ENCODE assay signal across 8 mouse cellular contexts in the genomic region with DNA sequence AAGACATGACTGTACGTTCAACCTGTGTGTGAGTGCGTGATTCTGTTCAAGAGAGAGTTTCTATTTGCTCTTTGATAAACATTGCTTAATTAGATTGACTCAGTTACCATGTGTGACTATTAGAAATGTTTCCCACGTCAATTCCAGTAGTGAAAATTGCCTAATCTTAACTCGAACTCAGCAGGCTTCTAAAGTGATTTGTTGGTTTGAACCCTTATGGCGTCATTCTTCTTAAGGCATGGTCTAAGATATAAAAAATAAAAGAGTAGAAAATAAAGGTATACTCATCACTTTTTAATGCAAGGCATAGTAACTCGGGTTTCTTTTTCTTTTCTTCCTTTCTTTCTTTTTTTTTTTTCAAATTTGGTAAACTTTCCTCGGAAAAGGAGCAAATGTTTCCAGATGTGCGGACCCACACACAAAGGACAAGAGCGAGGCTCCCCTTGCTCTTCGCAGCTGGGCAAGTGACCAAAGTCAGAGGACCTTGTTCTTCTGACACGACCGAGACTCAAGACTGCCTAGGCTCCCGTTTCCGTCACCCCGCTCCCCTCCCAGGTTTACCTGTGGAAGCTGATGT. TPM values are rescaled to one million over a fixed set of nuclear protein-coding genes. Genes with fewer than 3 reads are reported as not detected.
DNase-seq lines count a peak whose midpoint lies in the region; ATAC-seq and TF ChIP-seq lines count a peak whose summit lies in the region.

No protein-coding gene starts in this region.

- WGBS in kidney, embryonic 14.5 days = 2% methylated on average over 15 of the region's 15 CpGs
- WGBS in heart, postnatal 0 days = 1% methylated on average over 15 of the region's 15 CpGs

- H3K36me3 ChIP-seq in kidney, embryonic 14.5 days (ENCODE audit: control insufficient read depth, insufficient read depth, low read length) = no peaks in the 10 kb centered on the region; the same call in 1 of the 2 replicates
- 0 out of 2 replicates have a peak, but pooled peaks cover 3% of the 10 kb centered on the region for H3K36me3 ChIP-seq in heart, postnatal 0 days (replicated peaks; ENCODE audit: control insufficient read depth, insufficient read depth, low read length)

- H3K27ac ChIP-seq in kidney, embryonic 14.5 days (ENCODE audit: low read depth, low read length) = peak overlapping the region; percentile 95
- peak overlapping the region; percentile 85 for H3K27ac ChIP-seq in bone marrow macrophage, adult 2 months (ENCODE audit: insufficient read depth, low read depth, low read length)
- peak overlapping the region; percentile 99 for H3K27ac ChIP-seq in heart, postnatal 0 days (ENCODE audit: low read depth)

- peak overlapping the region; percentile 80 for H3K9ac ChIP-seq in kidney, embryonic 14.5 days (ENCODE audit: low read depth, low read length)
- peak overlapping the region; percentile 98 for H3K9ac ChIP-seq in heart, postnatal 0 days (replicated peaks; ENCODE audit: low read depth, low read length)

- no peak for TF ChIP-seq EP300 in heart, postnatal 0 days (IDR thresholded peaks at IDR 0.05; ENCODE audit: low read depth)

- no peak for DNase-seq in kidney, postnatal 36 days
- DNase-seq in heart, postnatal 0 days (ENCODE audit: low spot score) = peak; percentile 41
- peak; percentile 6 for DNase-seq in mesoderm, embryonic 11.5 days (ENCODE audit: low read depth, low spot score)
- DNase-seq in thymus, postnatal 0 days (ENCODE audit: low spot score) = no peak
- DNase-seq in left cerebral cortex, postnatal 25 days (ENCODE audit: low spot score in 2 of 2) = no peak
- no peak for DNase-seq in layer of hippocampus, postnatal 36 days

- H3K4me1 ChIP-seq in kidney, embryonic 14.5 days (ENCODE audit: control insufficient read depth, insufficient read depth, low read length) = peaks cover 23% of the 10 kb centered on the region
- H3K4me1 ChIP-seq in bone marrow macrophage, adult 2 months (ENCODE audit: control insufficient read depth, insufficient read depth, low read length) = peaks cover 18% of the 10 kb centered on the region
- H3K4me1 ChIP-seq in heart, postnatal 0 days (ENCODE audit: control insufficient read depth, insufficient read depth) = peaks cover 40% of the 10 kb centered on the region

- TF ChIP-seq POLR2A in bone marrow macrophage, adult 2 months (IDR thresholded peaks at IDR 0.05; ENCODE audit: borderline replicate concordance, low read depth, low read length) = no peak

- TF ChIP-seq CTCF in bone marrow macrophage, adult 2 months (IDR thresholded peaks at IDR 0.05; ENCODE audit: low read depth, low read length) = no peak
- TF ChIP-seq CTCF in heart, postnatal 0 days (IDR thresholded peaks at IDR 0.05; ENCODE audit: low read depth) = no peak

- no peak for ATAC-seq in kidney, embryonic 14.5 days (ENCODE audit: low FRiP score, low TSS enrichment)
- ATAC-seq in heart, postnatal 0 days (ENCODE audit: insufficient read depth, low read depth) = no peak

- H3K27me3 ChIP-seq in kidney, embryonic 14.5 days (ENCODE audit: control insufficient read depth, insufficient read depth, low read length) = no peaks in the 10 kb centered on the region
- H3K27me3 ChIP-seq in heart, postnatal 0 days (ENCODE audit: control insufficient read depth, insufficient read depth, low read length) = no peaks in the 10 kb centered on the region

- peak overlapping the region; percentile 95 for H3K4me3 ChIP-seq in kidney, embryonic 14.5 days (ENCODE audit: low read length)
- H3K4me3 ChIP-seq in bone marrow macrophage, adult 2 months (ENCODE audit: insufficient read depth, low read length) = peak overlapping the region; percentile 89
- H3K4me3 ChIP-seq in heart, postnatal 0 days (ENCODE audit: low read depth, low read length) = peak overlapping the region; percentile 98

- H3K4me2 ChIP-seq in kidney, embryonic 14.5 days (replicated peaks; ENCODE audit: low read depth, low read length) = peak overlapping the region; percentile 55
- H3K4me2 ChIP-seq in heart, postnatal 0 days (ENCODE audit: low read depth, low read length) = peak overlapping the region; percentile 68

- intact Hi-C loops in left cerebral cortex, postnatal 25 days (cut with DNase I) = loop anchor here (1.0 kb wide), 2 partner anchors 21 to 67 kb away; partner anchors contain the start of gene Tmem19

- no peaks in the 10 kb centered on the region for H3K9me3 ChIP-seq in kidney, embryonic 14.5 days (ENCODE audit: control insufficient read depth, low read length)
- H3K9me3 ChIP-seq in heart, postnatal 0 days (replicated peaks; ENCODE audit: control insufficient read depth, low read length) = no peaks in the 10 kb centered on the region

RNA-seq across cellular contexts. Expression of gene Thap2, which starts 0.5 kb away (rescaled TPM):
- 21.5 and 25.1 TPM in 2 replicates for polyA plus RNA-seq in kidney, embryonic 14.5 days (2014; fragmentation: Nextera tagmentation; extraction: Ambion mirVana)
- polyA plus RNA-seq in bone marrow macrophage, adult 2 months (2012; ENCODE audit: insufficient read depth, insufficient read length, missing spikeins) = 7.8 and 8.3 TPM in 2 replicates
- 4.0 and 11.1 TPM in 2 replicates for total RNA-seq in heart, postnatal 0 days (2014; rRNA removed; ENCODE audit: low replicate concordance)
- 8.9 and 12.1 TPM in 2 replicates for polyA plus RNA-seq in heart, postnatal 0 days (2015; fragmentation: Nextera tagmentation; extraction: Ambion mirVana)
- polyA plus RNA-seq in thymus, postnatal 0 days (2015; fragmentation: Nextera tagmentation; extraction: Ambion mirVana) = 22.8 and 26.4 TPM in 2 replicates
- 10 to 100 TPM; 13.5 to 14.1 TPM for total RNA-seq in left cerebral cortex, postnatal 25 days (2021)
- total RNA-seq in layer of hippocampus, postnatal 36 days (2021) = 10 to 100 TPM; 17.6 to 18.2 TPM

RNA-seq across cellular contexts. Expression of gene Zfc3h1, which starts 1.0 kb away (rescaled TPM):
- 29.2 and 31.1 TPM in 2 replicates for polyA plus RNA-seq in kidney, embryonic 14.5 days (2014; fragmentation: Nextera tagmentation; extraction: Ambion mirVana)
- polyA plus RNA-seq in bone marrow macrophage, adult 2 months (2012; ENCODE audit: insufficient read depth, insufficient read length, missing spikeins) = 91.6 and 110 TPM in 2 replicates
- total RNA-seq in heart, postnatal 0 days (2014; rRNA removed; ENCODE audit: low replicate concordance) = 14.1 and 26.5 TPM in 2 replicates
- polyA plus RNA-seq in heart, postnatal 0 days (2015; fragmentation: Nextera tagmentation; extraction: Ambion mirVana) = 5.1 and 5.3 TPM in 2 replicates
- polyA plus RNA-seq in thymus, postnatal 0 days (2015; fragmentation: Nextera tagmentation; extraction: Ambion mirVana) = 15.4 and 21.7 TPM in 2 replicates
- 10 to 100 TPM; 50.0 to 53.0 TPM for total RNA-seq in left cerebral cortex, postnatal 25 days (2021)
- 10 to 100 TPM; 52.3 to 60.6 TPM for total RNA-seq in layer of hippocampus, postnatal 36 days (2021)

RNA-seq across cellular contexts. Expression of gene Tmem19, which starts 21.4 kb away (rescaled TPM):
- 18.8 and 35.5 TPM in 2 replicates for polyA plus RNA-seq in kidney, embryonic 14.5 days (2014; fragmentation: Nextera tagmentation; extraction: Ambion mirVana)
- polyA plus RNA-seq in bone marrow macrophage, adult 2 months (2012; ENCODE audit: insufficient read depth, insufficient read length, missing spikeins) = 35.2 and 41.0 TPM in 2 replicates
- total RNA-seq in heart, postnatal 0 days (2014; rRNA removed; ENCODE audit: low replicate concordance) = 6.0 and 17.2 TPM in 2 replicates
- 21.3 and 21.6 TPM in 2 replicates for polyA plus RNA-seq in heart, postnatal 0 days (2015; fragmentation: Nextera tagmentation; extraction: Ambion mirVana)
- polyA plus RNA-seq in thymus, postnatal 0 days (2015; fragmentation: Nextera tagmentation; extraction: Ambion mirVana) = 46.8 and 53.6 TPM in 2 replicates
- total RNA-seq in left cerebral cortex, postnatal 25 days (2021) = 10 to 100 TPM; 41.0 to 46.0 TPM
- 10 to 100 TPM; 39.7 to 41.7 TPM for total RNA-seq in layer of hippocampus, postnatal 36 days (2021)

Comparison
In these comparisons a context has a peak if more than half of its experiments do, and no peak if none do; other contexts are left out.
1. DNase-seq: peak in heart, postnatal 0 days (single experiment) and mesoderm, embryonic 11.5 days (single experiment); none in kidney, postnatal 36 days (0 of 2), thymus, postnatal 0 days (single experiment), left cerebral cortex, postnatal 25 days (0 of 2) and layer of hippocampus, postnatal 36 days (0 of 2).
2. Peak in every context shown above with its lines, with median percentiles within 50 percentile points of each other: H3K27ac ChIP-seq and H3K4me3 ChIP-seq.